Mouse (Mus musculus) erythroblast, embryonic 14.5 days (primary cell): ENCODE measurements at regions not wholly inside any gene's neighbourhood (a gene's known extent, or its start where the extent isn't known, plus 50 kb on each side); places are given as distances from the start of the nearest gene placed in this dataset.

Experiments
- GATA1 ChIP-seq: IDR thresholded peaks from 2 replicates; pipeline ENCODE4 v1.6.1; 2012; ENCODE audit warnings: low read length, inconsistent platforms, mixed read lengths
- TAL1 ChIP-seq: IDR thresholded peaks from 3 replicates; pipeline ENCODE4 v1.6.1; 2012; ENCODE audit warnings: low read length, inconsistent platforms, mixed read lengths

GRCm38 (mm10) chr17:83137720-83138119 lies 77.4 kb upstream of the Pkdcc start:
- TF ChIP-seq GATA1 (no peak), TAL1 (no peak)
